Mouse (Mus musculus) olfactory bulb, adult 2 months (tissue): Measurements from ENCODE around the gene Pnmal1.

Source experiments
- CTCF ChIP-seq: fragments of 200-500 bp; IDR thresholded peaks from 2 replicates; pipeline ENCODE4 v1.5.1; 2012; ENCODE audit warnings: low read depth, mild to moderate bottlenecking, low read length, moderate library complexity; ENCODE audit not compliant: insufficient read depth
- POLR2A ChIP-seq: fragments of 200-500 bp; IDR thresholded peaks from 2 replicates; pipeline ENCODE4 v1.6.1; 2012; ENCODE audit warnings: mild to moderate bottlenecking, low read depth, low read length, moderate library complexity; ENCODE audit not compliant: insufficient read depth

- TF ChIP-seq CTCF (no peak), POLR2A (no peak)
These were observed 39.9 kb upstream of the Pnmal1 start for GRCm38 (mm10) chr7:16919395-16920149.
